Mouse (Mus musculus) liver, embryonic 14.5 days (tissue): Measurements from ENCODE around the gene Cd151.

Experiments used
- CTCF ChIP-seq: IDR thresholded peaks from 2 replicates; pipeline ENCODE4 v1.5.1; 2016; ENCODE audit warnings: antibody characterized with exemption, low read depth, control low read depth
- EP300 ChIP-seq: IDR thresholded peaks from 2 replicates; pipeline ENCODE4 v1.6.1; 2016; ENCODE audit warnings: antibody characterized with exemption, low read depth

GRCm38 (mm10) chr7:141417731-141418681 lies 49.2 kb upstream of the Cd151 start:
- TF ChIP-seq EP300, result no peak
- peak; percentile 44 for TF ChIP-seq CTCF
